Comparison of ENCODE assay signal across 8 mouse cellular contexts in genomic region chr9:109095137-109095982, GRCm38 (mm10). TPM values are rescaled to one million over a fixed set of nuclear protein-coding genes. Genes with fewer than 3 reads are reported as not detected.
DNase-seq lines count a peak whose midpoint lies in the region; ATAC-seq and TF ChIP-seq lines count a peak whose summit lies in the region.

Gene Plxnb1 (plus strand): TSS chr9:109095389.

- no peaks in the 10 kb centered on the region for H3K79me2 ChIP-seq in heart, adult 2 months (replicated peaks; ENCODE audit: control insufficient read depth, insufficient read depth, low read length)

- H3K4me1 ChIP-seq in heart, adult 2 months (ENCODE audit: control insufficient read depth, insufficient read depth, low read length): peaks cover 7% of the 10 kb centered on the region
- peaks cover 23% of the 10 kb centered on the region for H3K4me1 ChIP-seq in kidney, adult 2 months (ENCODE audit: control insufficient read depth, insufficient read depth, low read length)
- peaks cover 49% of the 10 kb centered on the region for H3K4me1 ChIP-seq in limb, embryonic 14.5 days (ENCODE audit: control insufficient read depth, insufficient read depth, low read length)
- H3K4me1 ChIP-seq in midbrain, embryonic 15.5 days: peaks cover 49% of the 10 kb centered on the region
- H3K4me1 ChIP-seq in stomach, embryonic 15.5 days: peaks cover 60% of the 10 kb centered on the region

- no peak for TF ChIP-seq CTCF in heart, adult 2 months (IDR thresholded peaks at IDR 0.05)
- no peak for TF ChIP-seq CTCF in kidney, adult 2 months (conservative IDR thresholded peaks at IDR 0.05; ENCODE audit: insufficient read depth, insufficient read length, low read depth, low read length)

- WGBS in heart, adult 2 months: under 1% methylated on average over 84 of the region's 102 CpGs
- WGBS in kidney, adult 2 months: under 1% methylated on average over 102 of the region's 102 CpGs
- under 1% methylated on average over 45 of the region's 102 CpGs for WGBS in limb, embryonic 14.5 days
- under 1% methylated on average over 86 of the region's 102 CpGs for WGBS in midbrain, embryonic 15.5 days
- WGBS in stomach, embryonic 15.5 days: under 1% methylated on average over 97 of the region's 102 CpGs

- H3K36me3 ChIP-seq in heart, adult 2 months (ENCODE audit: control insufficient read depth, insufficient read depth, low read length): no peaks in the 10 kb centered on the region
- no peaks in the 10 kb centered on the region for H3K36me3 ChIP-seq in kidney, adult 2 months (ENCODE audit: control insufficient read depth, insufficient read depth, low read length)
- peaks cover 26% of the 10 kb centered on the region for H3K36me3 ChIP-seq in limb, embryonic 14.5 days (ENCODE audit: control insufficient read depth, insufficient read depth, low read length)
- H3K36me3 ChIP-seq in midbrain, embryonic 15.5 days (replicated peaks): peaks cover 2% of the 10 kb centered on the region; the same call in 1 of the 2 replicates
- H3K36me3 ChIP-seq in stomach, embryonic 15.5 days: 0 out of 2 replicates have a peak, but pooled peaks cover 3% of the 10 kb centered on the region

- H3K4me3 ChIP-seq in heart, adult 2 months: peak within 1 kb of the TSS; percentile 73
- H3K4me3 ChIP-seq in kidney, adult 2 months (ENCODE audit: insufficient read depth, low read depth, low read length): peak within 1 kb of the TSS; percentile 83
- H3K4me3 ChIP-seq in limb, embryonic 14.5 days (replicated peaks; ENCODE audit: low read length): peak within 1 kb of the TSS; percentile 79
- H3K4me3 ChIP-seq in midbrain, embryonic 15.5 days: peak within 1 kb of the TSS; percentile 83
- H3K4me3 ChIP-seq in stomach, embryonic 15.5 days (replicated peaks): peak within 1 kb of the TSS; percentile 80

- ATAC-seq in limb, embryonic 14.5 days (ENCODE audit: low FRiP score, low read depth): peak; percentile 70
- peak; percentile 70 for ATAC-seq in midbrain, embryonic 15.5 days (replicated peaks)
- peak; percentile 38 for ATAC-seq in stomach, embryonic 15.5 days (ENCODE audit: insufficient read depth, low FRiP score, low read depth)

- H3K27me3 ChIP-seq in heart, adult 2 months (ENCODE audit: control insufficient read depth, insufficient read depth, low read length): no peaks in the 10 kb centered on the region
- no peaks in the 10 kb centered on the region for H3K27me3 ChIP-seq in kidney, adult 2 months (replicated peaks; ENCODE audit: control insufficient read depth, insufficient read depth, low read length)
- H3K27me3 ChIP-seq in limb, embryonic 14.5 days (ENCODE audit: control insufficient read depth, insufficient read depth, low read length): no peaks in the 10 kb centered on the region
- H3K27me3 ChIP-seq in midbrain, embryonic 15.5 days (replicated peaks): no peaks in the 10 kb centered on the region
- H3K27me3 ChIP-seq in stomach, embryonic 15.5 days (replicated peaks): no peaks in the 10 kb centered on the region

- H3K9ac ChIP-seq in heart, adult 2 months (ENCODE audit: low read depth, low read length): peak within 1 kb of the TSS; percentile 73
- H3K9ac ChIP-seq in limb, embryonic 14.5 days (ENCODE audit: low read depth, low read length, severe bottlenecking): peak within 1 kb of the TSS; percentile 96
- H3K9ac ChIP-seq in midbrain, embryonic 15.5 days: peak within 1 kb of the TSS; percentile 87
- peak within 1 kb of the TSS; percentile 74 for H3K9ac ChIP-seq in stomach, embryonic 15.5 days

- TF ChIP-seq EP300 in heart, adult 2 months (IDR thresholded peaks at IDR 0.05; ENCODE audit: insufficient read depth, low read depth, low read length): no peak

- 0 out of 2 replicates have a peak, but pooled peaks have one; percentile 32 for TF ChIP-seq POLR2A in heart, adult 2 months (IDR thresholded peaks at IDR 0.05; ENCODE audit: insufficient read depth, low read depth, low read length)
- TF ChIP-seq POLR2A in kidney, adult 2 months (IDR thresholded peaks at IDR 0.05; ENCODE audit: low read depth, low read length): peak; percentile 25
- peak; percentile 87; the same call in 1 of the 2 replicates for TF ChIP-seq POLR2A in limb, embryonic 14.5 days (IDR thresholded peaks at IDR 0.05; ENCODE audit: borderline replicate concordance, extremely low read depth, insufficient read depth, insufficient read length)

- intact Hi-C loops in heart, adult 2 months (cut with DNase I): no loop called here

- peak; percentile 66 for DNase-seq in layer of hippocampus, adult 11-12 months (ENCODE audit: low spot score)
- no peak for DNase-seq in layer of hippocampus, adult 9-10 months (ENCODE audit: low spot score)
- DNase-seq in embryo, embryonic 10.5 days (ENCODE audit: low spot score): peak; percentile 84
- DNase-seq in heart, adult 2 months: peak; percentile 76 to 79
- DNase-seq in kidney, adult 2 months: peak; percentile 74
- DNase-seq in limb, embryonic 14.5 days (ENCODE audit: low spot score): peak; percentile 82

- peak within 1 kb of the TSS; percentile 72 for H3K27ac ChIP-seq in heart, adult 2 months
- peak within 1 kb of the TSS; percentile 89 for H3K27ac ChIP-seq in kidney, adult 2 months (ENCODE audit: insufficient read depth, low read depth, low read length)
- H3K27ac ChIP-seq in limb, embryonic 14.5 days (replicated peaks; ENCODE audit: low read depth, low read length): peak within 1 kb of the TSS; percentile 100
- H3K27ac ChIP-seq in midbrain, embryonic 15.5 days: peak within 1 kb of the TSS; percentile 99
- peak within 1 kb of the TSS; percentile 99 for H3K27ac ChIP-seq in stomach, embryonic 15.5 days

- H3K4me2 ChIP-seq in limb, embryonic 14.5 days (replicated peaks; ENCODE audit: low read depth, low read length, severe bottlenecking): peak within 1 kb of the TSS; percentile 90
- H3K4me2 ChIP-seq in midbrain, embryonic 15.5 days: peak within 1 kb of the TSS; percentile 85
- H3K4me2 ChIP-seq in stomach, embryonic 15.5 days: peak within 1 kb of the TSS; percentile 85

- no peaks in the 10 kb centered on the region for H3K9me3 ChIP-seq in limb, embryonic 14.5 days (ENCODE audit: control insufficient read depth, low read length)
- no peaks in the 10 kb centered on the region for H3K9me3 ChIP-seq in midbrain, embryonic 15.5 days
- no peaks in the 10 kb centered on the region for H3K9me3 ChIP-seq in stomach, embryonic 15.5 days

RNA-seq across cellular contexts. Expression of gene Plxnb1, which starts in this region (rescaled TPM):
- total RNA-seq in heart, adult 2 months (2021): 10 to 100 TPM; 15.7 to 21.1 TPM
- 25.0 and 31.9 TPM in 2 replicates for polyA plus RNA-seq in heart, adult 2 months (2012; rRNA removed)
- 16.7 and 21.7 TPM in 2 replicates for polyA plus RNA-seq in kidney, adult 2 months (2012; rRNA removed)
- 31.0 and 36.8 TPM in 2 replicates for polyA plus RNA-seq in limb, embryonic 14.5 days (2012; rRNA removed)
- 8.2 and 10.0 TPM in 2 replicates for polyA plus RNA-seq in limb, embryonic 14.5 days (2014; fragmentation: Nextera tagmentation; extraction: Ambion mirVana)
- 25.5 and 27.3 TPM in 2 replicates for polyA plus RNA-seq in midbrain, embryonic 15.5 days (2015; fragmentation: Nextera tagmentation; extraction: Ambion mirVana)
- 12.8 and 13.3 TPM in 2 replicates for polyA plus RNA-seq in stomach, embryonic 15.5 days (2015; fragmentation: Nextera tagmentation; extraction: Ambion mirVana)

Comparison
In these comparisons a context has a peak if more than half of its experiments do, and no peak if none do; other contexts are left out.
1. POLR2A ChIP-seq: peak in every context shown above with its lines; median percentile 87 in limb, embryonic 14.5 days; 32 in heart, adult 2 months; 25 in kidney, adult 2 months.